15 mouse cellular contexts compared by ENCODE assay signal in genomic region chr6:15929650-15930049, GRCm38 (mm10).
"Had no signal": no experiment of that assay in that cellular context is flagged by ENCODE, and none has a peak within 500 bp of the region (broad histone marks: within the 10 kb centered on the region; RNA-seq: fewer than 3 reads in every experiment).

No protein-coding gene starts in this region.

- H3K4me1 ChIP-seq: neural tube, embryonic 15.5 days; stomach, embryonic 15.5 days had no signal

- DNase-seq: retina, postnatal 1 day; right cerebral cortex, adult 18-20 months; right cerebral cortex, postnatal 14 days; right cerebral cortex, postnatal 25 days; right cerebral cortex, postnatal 4 days; spleen, adult 18-20 months; thymus, adult 18-20 months; thymus, adult 2 months; thymus, postnatal 14 days; thymus, postnatal 25 days; thymus, postnatal 36 days; thymus, postnatal 4 days had no signal

- H3K4me2 ChIP-seq: neural tube, embryonic 15.5 days; stomach, embryonic 15.5 days had no signal

- H3K9me3 ChIP-seq: neural tube, embryonic 15.5 days; stomach, embryonic 15.5 days had no signal

- H3K4me3 ChIP-seq: neural tube, embryonic 15.5 days; stomach, embryonic 15.5 days had no signal

- H3K9ac ChIP-seq: neural tube, embryonic 15.5 days; stomach, embryonic 15.5 days had no signal

- H3K36me3 ChIP-seq: neural tube, embryonic 15.5 days; stomach, embryonic 15.5 days had no signal

- H3K27ac ChIP-seq: neural tube, embryonic 15.5 days; stomach, embryonic 15.5 days; stomach, postnatal 0 days had no signal

- H3K27me3 ChIP-seq: neural tube, embryonic 15.5 days; stomach, embryonic 15.5 days had no signal
